32 mouse cellular contexts compared by ENCODE assay signal in genomic region chrX:75126893-75127292, GRCm38 (mm10). TPM values are rescaled to one million over a fixed set of nuclear protein-coding genes. Genes with fewer than 3 reads are reported as not detected.
DNase-seq lines count a peak whose midpoint lies in the region; ATAC-seq and TF ChIP-seq lines count a peak whose summit lies in the region.
"Had no signal": no experiment of that assay in that cellular context is flagged by ENCODE, and none has a peak within 500 bp of the region (broad histone marks: within the 10 kb centered on the region; RNA-seq: fewer than 3 reads in every experiment).

No protein-coding gene starts in this region.

- H3K4me2 ChIP-seq in liver, embryonic 15.5 days, result peak overlapping the region; percentile 63
- H3K4me2 ChIP-seq: embryonic facial prominence, embryonic 12.5 days; kidney, embryonic 15.5 days; limb, embryonic 13.5 days; lung, embryonic 14.5 days; midbrain, embryonic 13.5 days had no signal

- peak overlapping the region; percentile 28 for H3K4me3 ChIP-seq in erythroblast, embryonic 14.5 days (replicated peaks)
- H3K4me3 ChIP-seq in liver, embryonic 15.5 days (replicated peaks), result no peak overlapping the region
- no peak overlapping the region for H3K4me3 ChIP-seq in thymus, adult 2 months (ENCODE audit: control insufficient read depth, insufficient read depth, low read length)
- H3K4me3 ChIP-seq: embryonic facial prominence, embryonic 12.5 days; heart, embryonic 10.5 days; hindbrain, embryonic 10.5 days; kidney, embryonic 15.5 days; limb, embryonic 13.5 days; megakaryocyte, embryonic 14.5 days; midbrain, embryonic 13.5 days had no signal

- H3K27ac ChIP-seq in liver, embryonic 15.5 days (replicated peaks), result no peak overlapping the region
- H3K27ac ChIP-seq in thymus, adult 2 months (ENCODE audit: control insufficient read depth, insufficient read depth, low read length), result no peak overlapping the region
- H3K27ac ChIP-seq: embryonic facial prominence, embryonic 12.5 days; heart, embryonic 10.5 days; hindbrain, embryonic 10.5 days; hindbrain, postnatal 0 days; kidney, embryonic 15.5 days; limb, embryonic 13.5 days; midbrain, embryonic 13.5 days had no signal

- ATAC-seq in erythroblast, adult 5-6 weeks (replicated peaks; ENCODE audit: low FRiP score, poor library complexity, severe bottlenecking), result no peak
- no peak for ATAC-seq in liver, embryonic 15.5 days (ENCODE audit: insufficient read depth)
- ATAC-seq in monocyte, adult 5-6 weeks (replicated peaks; ENCODE audit: insufficient number of reproducible peaks, low FRiP score, low TSS enrichment, poor library complexity, severe bottlenecking), result peak; percentile 74
- ATAC-seq: forebrain, embryonic 14.5 days; hindbrain, postnatal 0 days; midbrain, embryonic 13.5 days had no signal

- peak; percentile 25 for DNase-seq in 416B (ENCODE audit: low read depth)
- no peak for DNase-seq in thymus, adult 2 months
- DNase-seq in cerebellum, adult 9-10 months, result no peak
- DNase-seq: adrenal gland, postnatal 25 days; cerebellum, postnatal 10 days; kidney, adult 11 months; kidney, postnatal 36 days; lung, embryonic 14.5 days; retina, postnatal 1 day; right cerebral cortex, postnatal 25 days; spleen, adult 18-20 months; thymus, postnatal 36 days had no signal

- no peaks in the 10 kb centered on the region; the same call in 1 of the 2 replicates for H3K9me3 ChIP-seq in erythroblast, embryonic 14.5 days (ENCODE audit: control insufficient read depth, low read length)
- no peaks in the 10 kb centered on the region for H3K9me3 ChIP-seq in liver, embryonic 15.5 days (replicated peaks)
- H3K9me3 ChIP-seq: embryonic facial prominence, embryonic 12.5 days; heart, embryonic 10.5 days; hindbrain, embryonic 10.5 days; kidney, embryonic 15.5 days; limb, embryonic 13.5 days; megakaryocyte, embryonic 14.5 days; midbrain, embryonic 13.5 days had no signal

- H3K9ac ChIP-seq in liver, embryonic 15.5 days, result no peak overlapping the region
- H3K9ac ChIP-seq: embryonic facial prominence, embryonic 12.5 days; kidney, embryonic 15.5 days; limb, embryonic 13.5 days; lung, embryonic 14.5 days; midbrain, embryonic 13.5 days had no signal

- peaks cover 67% of the 10 kb centered on the region for H3K36me3 ChIP-seq in erythroblast, embryonic 14.5 days (ENCODE audit: control insufficient read depth)
- H3K36me3 ChIP-seq in liver, embryonic 15.5 days (replicated peaks), result peaks cover 32% of the 10 kb centered on the region
- H3K36me3 ChIP-seq in thymus, adult 2 months (ENCODE audit: control insufficient read depth, insufficient read depth, low read length), result peaks cover 11% of the 10 kb centered on the region; the same call in 1 of the 2 replicates
- H3K36me3 ChIP-seq: embryonic facial prominence, embryonic 12.5 days; hindbrain, embryonic 10.5 days; midbrain, embryonic 13.5 days had no signal

- TF ChIP-seq CTCF in thymus, adult 2 months (IDR thresholded peaks at IDR 0.05; ENCODE audit: borderline replicate concordance, control insufficient read depth, extremely low read depth, insufficient read depth, low read length, poor library complexity), result no peak

- H3K27me3 ChIP-seq in erythroblast, embryonic 14.5 days (ENCODE audit: control insufficient read depth), result no peaks in the 10 kb centered on the region; the same call in 1 of the 2 replicates
- no peaks in the 10 kb centered on the region for H3K27me3 ChIP-seq in liver, embryonic 15.5 days
- no peaks in the 10 kb centered on the region for H3K27me3 ChIP-seq in thymus, adult 2 months (ENCODE audit: control insufficient read depth, insufficient read depth, low read length)
- H3K27me3 ChIP-seq: embryonic facial prominence, embryonic 12.5 days; kidney, embryonic 15.5 days; limb, embryonic 13.5 days; midbrain, embryonic 13.5 days had no signal

- peaks cover 31% of the 10 kb centered on the region for H3K4me1 ChIP-seq in erythroblast, embryonic 14.5 days (ENCODE audit: control insufficient read depth)
- peaks cover 22% of the 10 kb centered on the region for H3K4me1 ChIP-seq in liver, embryonic 15.5 days (replicated peaks)
- H3K4me1 ChIP-seq in thymus, adult 2 months (replicated peaks; ENCODE audit: control insufficient read depth, insufficient read depth, low read length), result 0 out of 2 replicates have a peak, but pooled peaks cover 2% of the 10 kb centered on the region
- H3K4me1 ChIP-seq: embryonic facial prominence, embryonic 12.5 days; heart, embryonic 10.5 days; hindbrain, embryonic 10.5 days; kidney, embryonic 15.5 days; midbrain, embryonic 13.5 days had no signal

- no peak for TF ChIP-seq POLR2A in thymus, adult 2 months (IDR thresholded peaks at IDR 0.05; ENCODE audit: control insufficient read depth, extremely low read depth, insufficient read depth, low read length, poor library complexity)

RNA-seq across cellular contexts. Expression of gene Mpp1, which starts 3.9 kb away (rescaled TPM):
- 5.3 and 6.7 TPM in 2 replicates for polyA plus RNA-seq in erythroblast, embryonic 14.5 days (2012)
- total RNA-seq in erythroblast, adult 5-6 weeks (2015; ENCODE audit: low replicate concordance), result 310 and 311 TPM in 2 replicates
- 386 and 717 TPM in 2 replicates for total RNA-seq in erythroblast, adult 5-6 weeks (2017; ENCODE audit: low replicate concordance)
- polyA plus RNA-seq in liver, embryonic 15.5 days (2015; fragmentation: Nextera tagmentation; extraction: Ambion mirVana), result 135 and 147 TPM in 2 replicates
- 116 to 175 TPM (median 117 TPM) in 3 replicates for total RNA-seq in monocyte, adult 5-6 weeks (2017)
- 126 and 131 TPM in 2 replicates for polyA plus RNA-seq in thymus, adult 2 months (2012; rRNA removed)

RNA-seq across cellular contexts. Expression of gene Dkc1, which starts 31.2 kb away (rescaled TPM):
- polyA plus RNA-seq in erythroblast, embryonic 14.5 days (2012), result 0.63 and 1.1 TPM in 2 replicates
- total RNA-seq in erythroblast, adult 5-6 weeks (2015; ENCODE audit: low replicate concordance), result 30.6 and 34.5 TPM in 2 replicates
- total RNA-seq in erythroblast, adult 5-6 weeks (2017; ENCODE audit: low replicate concordance), result 64.7 and 81.0 TPM in 2 replicates
- 66.7 and 73.9 TPM in 2 replicates for polyA plus RNA-seq in liver, embryonic 15.5 days (2015; fragmentation: Nextera tagmentation; extraction: Ambion mirVana)
- 50.5 to 74.7 TPM (median 72.4 TPM) in 3 replicates for total RNA-seq in monocyte, adult 5-6 weeks (2017)
- polyA plus RNA-seq in thymus, adult 2 months (2012; rRNA removed), result 22.0 and 28.8 TPM in 2 replicates

RNA-seq across cellular contexts. Expression of gene Smim9, which starts 36.7 kb away (rescaled TPM):
- not detected in 2 replicates for polyA plus RNA-seq in erythroblast, embryonic 14.5 days (2012)
- not detected in 2 replicates for total RNA-seq in erythroblast, adult 5-6 weeks (2015; ENCODE audit: low replicate concordance)
- not detected in 2 replicates for total RNA-seq in erythroblast, adult 5-6 weeks (2017; ENCODE audit: low replicate concordance)
- not detected in 2 replicates for polyA plus RNA-seq in liver, embryonic 15.5 days (2015; fragmentation: Nextera tagmentation; extraction: Ambion mirVana)
- total RNA-seq in monocyte, adult 5-6 weeks (2017), result not detected in 3 replicates
- polyA plus RNA-seq in thymus, adult 2 months (2012; rRNA removed), result not detected in 2 replicates
- total RNA-seq: adrenal gland, postnatal 25 days; ES-E14; gastrocnemius, adult 8-10 months; hindbrain, postnatal 0 days; left cerebral cortex, postnatal 25 days had no signal
- polyA plus RNA-seq: embryonic facial prominence, embryonic 12.5 days; forebrain, embryonic 14.5 days; frontal cortex, adult 2 months; gonadal fat pad, adult 2 months; heart, embryonic 10.5 days; heart, postnatal 0 days; hindbrain, embryonic 10.5 days; hindbrain, postnatal 0 days; kidney, embryonic 15.5 days; limb, embryonic 13.5 days; lung, embryonic 14.5 days; midbrain, embryonic 13.5 days; neural tube, embryonic 11.5 days had no signal

RNA-seq across cellular contexts. Expression of gene Gab3, which starts 41.6 kb away (rescaled TPM):
- polyA plus RNA-seq in erythroblast, embryonic 14.5 days (2012), result 0.06 TPM in 1 of 2 replicates, not detected in the other
- 15.0 and 24.4 TPM in 2 replicates for total RNA-seq in erythroblast, adult 5-6 weeks (2015; ENCODE audit: low replicate concordance)
- 9.6 and 9.8 TPM in 2 replicates for total RNA-seq in erythroblast, adult 5-6 weeks (2017; ENCODE audit: low replicate concordance)
- 1.2 and 1.6 TPM in 2 replicates for polyA plus RNA-seq in liver, embryonic 15.5 days (2015; fragmentation: Nextera tagmentation; extraction: Ambion mirVana)
- 13.7 to 36.8 TPM (median 15.5 TPM) in 3 replicates for total RNA-seq in monocyte, adult 5-6 weeks (2017)
- 2.6 and 3.0 TPM in 2 replicates for polyA plus RNA-seq in thymus, adult 2 months (2012; rRNA removed)

Comparison
In these comparisons a context has a peak if more than half of its experiments do, and no peak if none do; other contexts are left out.
1. RNA of gene Mpp1, which starts 3.9 kb away (polyA plus RNA-seq): 135 to 147 TPM in liver, embryonic 15.5 days and 126 to 131 TPM in thymus, adult 2 months; 5.3 to 6.7 TPM in erythroblast, embryonic 14.5 days; every median in the first group is over 10 times any median in the second.
2. RNA of gene Dkc1, which starts 31.2 kb away (polyA plus RNA-seq): 66.7 to 73.9 TPM in liver, embryonic 15.5 days and 22.0 to 28.8 TPM in thymus, adult 2 months; 0.63 to 1.1 TPM in erythroblast, embryonic 14.5 days; every median in the first group is over 10 times any median in the second.